Comparison of ENCODE assay signal across 10 mouse cellular contexts in the genomic region with DNA sequence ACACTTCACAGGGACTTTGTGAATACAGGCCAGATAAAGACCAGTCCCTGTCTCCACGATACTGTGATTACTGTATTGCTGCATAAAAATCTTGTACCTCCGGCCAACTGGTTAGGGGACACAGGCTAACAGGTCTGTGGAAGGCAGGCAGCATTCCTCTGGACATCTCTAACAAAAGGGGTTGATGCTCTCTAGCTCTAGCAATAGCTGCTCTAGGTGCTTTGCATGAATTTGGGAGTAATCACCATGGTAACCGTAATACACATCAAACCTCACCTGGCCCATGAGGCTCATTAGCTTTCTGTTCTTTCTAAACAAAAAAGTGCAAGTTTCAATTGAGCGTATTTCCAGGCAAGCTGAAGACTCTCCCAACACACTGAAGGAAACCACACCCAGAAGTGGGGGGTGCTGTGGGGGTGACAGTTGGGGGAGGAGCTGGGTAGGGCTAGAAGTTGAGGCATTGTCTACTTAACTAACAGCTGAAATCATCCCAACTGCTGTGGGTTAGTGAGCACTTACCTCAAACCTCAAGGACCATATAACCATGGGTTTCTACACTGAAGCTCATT.
DNase-seq lines count a peak whose midpoint lies in the region; ATAC-seq lines count a peak whose summit lies in the region.
"Had no signal": no experiment of that assay in that cellular context is flagged by ENCODE, and none has a peak within 500 bp of the region (broad histone marks: within the 10 kb centered on the region; RNA-seq: fewer than 3 reads in every experiment).

No protein-coding gene starts in this region.

- H3K9me3 ChIP-seq in limb, embryonic 15.5 days = no peaks in the 10 kb centered on the region
- H3K9me3 ChIP-seq: lung, embryonic 15.5 days had no signal

- H3K27ac ChIP-seq in limb, embryonic 15.5 days = no peak overlapping the region
- H3K27ac ChIP-seq: lung, embryonic 15.5 days had no signal

- no peak overlapping the region for H3K9ac ChIP-seq in limb, embryonic 15.5 days
- H3K9ac ChIP-seq: lung, embryonic 15.5 days had no signal

- no peak overlapping the region for H3K4me2 ChIP-seq in limb, embryonic 15.5 days
- H3K4me2 ChIP-seq: lung, embryonic 15.5 days had no signal

- ATAC-seq in limb, embryonic 15.5 days (ENCODE audit: insufficient number of reproducible peaks, low FRiP score, low TSS enrichment, low read depth) = peak; percentile 35; the same call in 1 of the 2 replicates

- DNase-seq in heart, adult 8-10 months (ENCODE audit: low spot score) = peak; percentile 54
- DNase-seq in heart, postnatal 36 days = no peak
- peak; percentile 26 for DNase-seq in Muller cell, postnatal 12 days (ENCODE audit: inconsistent ontology term)
- DNase-seq in splenic B cell, adult 2 months (ENCODE audit: low read depth, low spot score) = peak; percentile 79
- no peak for DNase-seq in left cerebral cortex, adult 11 months (ENCODE audit: low spot score)
- no peak for DNase-seq in urinary bladder, postnatal 4 days (ENCODE audit: low spot score in 2 of 2)
- DNase-seq in retina, postnatal 1 day = no peak

- H3K36me3 ChIP-seq in limb, embryonic 15.5 days = no peaks in the 10 kb centered on the region
- H3K36me3 ChIP-seq in splenic B cell, adult 2 months (ENCODE audit: control insufficient read depth, insufficient read depth, low read length, poor library complexity, severe bottlenecking) = no peaks in the 10 kb centered on the region
- H3K36me3 ChIP-seq: lung, embryonic 15.5 days had no signal

- H3K4me3 ChIP-seq in limb, embryonic 15.5 days = no peak overlapping the region
- H3K4me3 ChIP-seq: erythroblast, embryonic 14.5 days; lung, embryonic 15.5 days had no signal

- intact Hi-C loops in heart, postnatal 36 days (cut with DNase I) = no loop called here

- WGBS in limb, embryonic 15.5 days = 70% methylated on average over 4 of the region's 4 CpGs

- peaks cover 10% of the 10 kb centered on the region; the same call in 1 of the 2 replicates for H3K4me1 ChIP-seq in limb, embryonic 15.5 days

- H3K27me3 ChIP-seq in limb, embryonic 15.5 days = no peaks in the 10 kb centered on the region
- no peaks in the 10 kb centered on the region for H3K27me3 ChIP-seq in splenic B cell, adult 2 months (ENCODE audit: control insufficient read depth, insufficient read depth, low read length, poor library complexity, severe bottlenecking)
- H3K27me3 ChIP-seq: lung, embryonic 15.5 days had no signal

Comparison
In these comparisons a context has a peak if more than half of its experiments do, and no peak if none do; other contexts are left out.
1. DNase-seq: peak in heart, adult 8-10 months (single experiment), Muller cell, postnatal 12 days (single experiment) and splenic B cell, adult 2 months (single experiment); none in heart, postnatal 36 days (0 of 2), left cerebral cortex, adult 11 months (single experiment), urinary bladder, postnatal 4 days (0 of 2) and retina, postnatal 1 day (single experiment).